Mouse (Mus musculus) olfactory bulb, adult 2 months (tissue): ENCODE measurements around the gene Slc16a9.

Experiments used
- CTCF ChIP-seq: fragments of 200-500 bp; IDR thresholded peaks from 2 replicates; pipeline ENCODE4 v1.5.1; 2012; ENCODE audit warnings: low read depth, mild to moderate bottlenecking, low read length, moderate library complexity; ENCODE audit not compliant: insufficient read depth
- POLR2A ChIP-seq: fragments of 200-500 bp; IDR thresholded peaks from 2 replicates; pipeline ENCODE4 v1.6.1; 2012; ENCODE audit warnings: mild to moderate bottlenecking, low read depth, low read length, moderate library complexity; ENCODE audit not compliant: insufficient read depth

DNA sequence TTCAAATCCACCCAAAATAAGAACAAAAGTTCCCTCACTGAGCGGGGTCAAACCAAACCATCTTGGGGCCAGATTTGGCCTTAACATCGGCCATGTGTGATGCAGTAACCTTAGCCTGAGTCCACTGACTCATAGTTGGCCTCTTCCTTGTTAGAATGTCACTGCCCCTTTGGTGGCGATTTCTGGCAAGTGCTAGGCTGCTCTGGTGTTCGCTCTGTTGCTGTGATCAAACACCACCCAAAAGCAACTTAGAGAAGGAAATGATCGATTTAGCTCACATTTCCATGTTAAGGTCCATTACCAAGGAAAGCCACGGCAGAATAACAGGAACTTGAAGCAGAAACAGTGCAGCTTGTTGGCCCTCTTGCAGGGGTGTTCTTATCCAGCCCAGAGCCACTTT, 5.9 kb downstream of the Slc16a9 start:
- TF ChIP-seq CTCF (no peak), POLR2A (no peak)
